Mouse (Mus musculus): Measurements from ENCODE around the gene Hyal2.

- no peak for TF ChIP-seq GATA1 (IDR thresholded peaks at IDR 0.05; ENCODE audit: low read length)
- no peak for TF ChIP-seq TAL1 (IDR thresholded peaks at IDR 0.05; ENCODE audit: low read length)
Observed at GRCm38 (mm10) chr9:107571534-107572326, 4.0 kb downstream of the Hyal2 start.
